Mouse (Mus musculus) neural tube, embryonic 13.5 days (tissue): ENCODE measurements at regions not wholly inside any gene's neighbourhood (a gene's known extent, or its start where the extent isn't known, plus 50 kb on each side); places are given as distances from the start of the nearest gene placed in this dataset.
A peak's percentile ranks its signal among the peaks of the same experiment; 100 is the strongest.

Source experiments
- ATAC-seq: fragments of 200-750 bp; cut with Nextera tagmentation; 2 replicates; pipeline ENCODE4 v1.8.0; 2017; ENCODE audit warnings: low read depth, mild to moderate bottlenecking, moderate TSS enrichment, moderate library complexity
- H3K27ac ChIP-seq: fragments of 300-500 bp; sonication (generic); replicated peaks from 2 replicates; pipeline ENCODE4 v1.5.1; 2015; ENCODE audit warnings: moderate library complexity, mild to moderate bottlenecking, inconsistent platforms
- H3K27me3 ChIP-seq: fragments of 300-500 bp; sonication (generic); 2 replicates; pipeline ENCODE4 v1.6.1; 2015; ENCODE audit warnings: mild to moderate bottlenecking, inconsistent platforms
- H3K36me3 ChIP-seq: fragments of 300-500 bp; sonication (generic); 2 replicates; pipeline ENCODE4 v1.6.1; 2015; ENCODE audit warnings: mild to moderate bottlenecking, inconsistent platforms
- H3K4me1 ChIP-seq: fragments of 300-500 bp; sonication (generic); replicated peaks from 2 replicates; pipeline ENCODE4 v1.6.1; 2015; ENCODE audit warnings: inconsistent platforms
- H3K4me2 ChIP-seq: fragments of 300-500 bp; sonication (generic); 2 replicates; pipeline ENCODE4 v1.6.1; 2015; ENCODE audit warnings: inconsistent platforms, mild to moderate bottlenecking, moderate library complexity
- H3K4me3 ChIP-seq: fragments of 300-500 bp; sonication (generic); 2 replicates; pipeline ENCODE4 v1.5.1; 2015; ENCODE audit warnings: mild to moderate bottlenecking, inconsistent platforms
- H3K9ac ChIP-seq: fragments of 300-500 bp; sonication (generic); 2 replicates; pipeline ENCODE4 v1.6.1; 2015; ENCODE audit warnings: moderate library complexity, mild to moderate bottlenecking, inconsistent platforms
- H3K9me3 ChIP-seq: fragments of 300-500 bp; sonication (generic); 2 replicates; pipeline ENCODE4 v1.6.1; 2016; ENCODE audit warnings: inconsistent platforms
- WGBS: fragments of 180-500 bp; shearing (Covaris S2); methylation state at CpG from one replicate; pipeline ENCODE4 v1.1.7; 2015; 5-methylcytosine and 5-hydroxymethylcytosine counted together

- H3K4me3 ChIP-seq = no peak overlapping the region
- 70% methylated on average over 6 of the region's 6 CpGs for WGBS
- no peaks in the 10 kb centered on the region for H3K27me3 ChIP-seq
- no peaks in the 10 kb centered on the region for H3K36me3 ChIP-seq
- no peak overlapping the region for H3K27ac ChIP-seq
- H3K9me3 ChIP-seq = no peaks in the 10 kb centered on the region
- no peak overlapping the region for H3K9ac ChIP-seq
- no peak for ATAC-seq
- peaks cover 18% of the 10 kb centered on the region for H3K4me1 ChIP-seq
- H3K4me2 ChIP-seq = no peak overlapping the region
Measured at GRCm38 (mm10) chr6:94805685-94806084, 105.7 kb upstream of the Lrig1 start.

DNA sequence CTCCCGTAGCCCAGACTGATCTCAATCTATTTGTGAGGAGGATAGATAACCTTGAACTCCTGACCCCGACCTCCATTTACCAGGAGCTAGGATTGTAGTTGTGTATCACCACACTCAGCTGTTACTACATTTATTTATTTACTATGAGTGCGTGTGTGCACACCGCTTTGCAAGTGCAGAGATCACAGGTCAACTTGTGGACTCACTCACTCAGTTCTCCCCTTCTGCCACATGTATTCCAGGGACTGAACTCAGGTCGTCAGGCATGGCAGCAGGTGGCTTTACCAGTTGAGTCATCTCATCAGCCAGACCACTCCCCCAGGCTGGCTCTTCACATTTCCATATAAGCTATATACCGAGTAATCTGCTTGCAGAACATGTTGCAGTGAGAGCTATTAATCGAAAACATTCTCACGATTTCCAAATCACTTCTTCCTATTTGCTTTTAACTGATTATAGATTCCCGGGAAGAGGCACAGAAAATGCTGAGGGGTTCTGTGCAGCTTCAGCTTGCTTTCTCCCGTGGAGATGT lies 104.4 kb upstream of the Lrig1 start:
- 80% methylated on average over 10 of the region's 10 CpGs for WGBS
- Histone ChIP-seq H3K9ac (no peak overlapping the region), H3K36me3 (no peaks in the 10 kb centered on the region), H3K9me3 (no peaks in the 10 kb centered on the region), H3K27ac (no peak overlapping the region), H3K4me3 (no peak overlapping the region), H3K4me1 (peaks cover 18% of the 10 kb centered on the region), H3K27me3 (no peaks in the 10 kb centered on the region), H3K4me2 (no peak overlapping the region)
- no peak for ATAC-seq

DNA sequence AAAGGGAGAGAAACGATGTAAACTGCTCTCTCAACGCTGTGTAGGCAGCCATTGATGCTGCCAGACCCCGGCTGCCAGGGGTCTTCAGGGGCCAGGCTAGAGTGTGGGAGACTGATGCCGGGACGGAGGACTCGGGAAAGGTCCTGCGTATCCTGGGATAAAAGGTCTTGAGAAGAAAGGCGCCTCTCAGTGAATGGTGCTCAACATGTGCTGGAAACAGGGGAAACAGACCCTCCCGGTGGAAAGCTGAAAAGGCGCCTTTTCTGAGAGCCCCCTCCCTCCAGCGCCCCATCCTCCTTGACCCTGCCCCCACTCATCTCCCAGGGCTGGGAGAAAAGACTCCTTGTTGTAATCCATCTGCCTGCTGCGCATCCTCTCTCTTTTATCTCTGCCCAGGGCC lies 101.1 kb upstream of the Lrig1 start:
- peak overlapping the region; percentile 37 for H3K4me2 ChIP-seq
- no peak overlapping the region for H3K4me3 ChIP-seq
- 7% methylated on average over 12 of the region's 12 CpGs for WGBS
- no peaks in the 10 kb centered on the region for H3K36me3 ChIP-seq
- peak overlapping the region; percentile 47; the same call in 1 of the 2 replicates for H3K9ac ChIP-seq
- no peaks in the 10 kb centered on the region for H3K9me3 ChIP-seq
- H3K27ac ChIP-seq = 0 out of 2 replicates have a peak overlapping the region, but pooled peaks have one; percentile 0
- H3K27me3 ChIP-seq = no peaks in the 10 kb centered on the region
- ATAC-seq = peak; percentile 56; the same call in 1 of the 2 replicates
- peaks cover 10% of the 10 kb centered on the region for H3K4me1 ChIP-seq

GRCm38 (mm10) chr6:94798545-94799211 lies 98.7 kb upstream of the Lrig1 start:
- WGBS = 84% methylated on average over 4 of the region's 4 CpGs
- no peak for ATAC-seq
- no peak overlapping the region for H3K4me3 ChIP-seq
- H3K9me3 ChIP-seq = no peaks in the 10 kb centered on the region
- H3K9ac ChIP-seq = no peak overlapping the region
- no peaks in the 10 kb centered on the region for H3K27me3 ChIP-seq
- H3K4me2 ChIP-seq = no peak overlapping the region
- H3K4me1 ChIP-seq = peaks cover 7% of the 10 kb centered on the region
- H3K36me3 ChIP-seq = no peaks in the 10 kb centered on the region
- H3K27ac ChIP-seq = no peak overlapping the region

GRCm38 (mm10) chr6:94795442-94795841 lies 95.5 kb upstream of the Lrig1 start:
- ATAC-seq = no peak
- 84% methylated on average over 4 of the region's 4 CpGs for WGBS
- H3K4me2 ChIP-seq = no peak overlapping the region
- H3K27ac ChIP-seq = no peak overlapping the region
- H3K9ac ChIP-seq = no peak overlapping the region
- no peaks in the 10 kb centered on the region for H3K4me1 ChIP-seq
- no peak overlapping the region for H3K4me3 ChIP-seq
- no peaks in the 10 kb centered on the region for H3K36me3 ChIP-seq
- H3K9me3 ChIP-seq = no peaks in the 10 kb centered on the region
- no peaks in the 10 kb centered on the region for H3K27me3 ChIP-seq

DNA sequence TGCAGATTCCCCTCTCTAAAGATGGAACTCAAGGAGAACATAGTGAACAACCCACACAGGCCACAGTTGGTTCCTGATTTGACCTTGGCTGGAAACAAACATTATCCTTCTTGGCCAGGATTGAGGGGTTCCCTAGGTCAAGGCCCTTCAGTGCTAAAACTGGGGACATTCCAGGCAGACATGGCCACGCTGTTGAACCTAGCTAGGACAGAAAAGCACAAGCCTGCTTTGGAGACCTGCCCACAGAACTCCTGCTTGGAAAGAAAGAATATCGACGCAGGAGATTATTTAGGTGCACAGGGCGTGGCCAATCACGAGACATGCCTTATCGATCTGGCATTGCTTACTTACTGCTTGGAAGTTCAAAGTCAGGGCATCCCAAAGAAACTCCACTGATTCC lies 93.6 kb upstream of the Lrig1 start:
- Histone ChIP-seq H3K27ac (no peak overlapping the region), H3K4me3 (no peak overlapping the region), H3K36me3 (no peaks in the 10 kb centered on the region), H3K4me1 (peaks cover 16% of the 10 kb centered on the region), H3K27me3 (no peaks in the 10 kb centered on the region), H3K4me2 (no peak overlapping the region), H3K9ac (no peak overlapping the region), H3K9me3 (no peaks in the 10 kb centered on the region)
- no peak for ATAC-seq
- WGBS = 91% methylated on average over 6 of the region's 6 CpGs

- Histone ChIP-seq H3K4me1 (peaks cover 21% of the 10 kb centered on the region), H3K36me3 (no peaks in the 10 kb centered on the region), H3K4me2 (no peak overlapping the region), H3K27me3 (no peaks in the 10 kb centered on the region), H3K9me3 (no peaks in the 10 kb centered on the region), H3K9ac (no peak overlapping the region), H3K27ac (no peak overlapping the region), H3K4me3 (no peak overlapping the region)
- WGBS = 84% methylated on average over 4 of the region's 4 CpGs
- no peak for ATAC-seq
Measured at GRCm38 (mm10) chr6:94792312-94792711, 92.4 kb upstream of the Lrig1 start.

DNA sequence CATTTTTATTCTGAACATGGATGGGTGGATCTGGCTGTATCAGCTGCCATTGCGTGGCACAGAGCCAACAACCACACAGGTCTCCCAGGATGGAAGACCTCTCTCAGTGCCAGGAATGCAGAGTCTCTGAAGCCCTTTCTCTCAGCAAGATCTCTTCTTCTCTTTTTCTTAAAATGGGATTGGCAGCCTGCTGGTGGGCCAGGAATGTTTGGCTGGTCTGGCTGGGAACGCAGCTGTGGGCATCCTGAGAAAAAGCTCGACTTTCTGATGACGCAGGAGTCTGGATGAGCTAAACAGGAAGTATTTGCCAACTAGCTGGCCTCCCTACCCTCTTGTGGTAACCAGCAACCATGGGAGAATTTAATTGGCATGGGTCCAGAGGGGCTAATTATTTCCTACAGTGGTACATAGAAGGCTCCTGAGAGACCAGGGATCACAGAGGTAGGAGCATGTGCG lies 89.4 kb upstream of the Lrig1 start:
- no peak overlapping the region for H3K4me3 ChIP-seq
- no peaks in the 10 kb centered on the region for H3K9me3 ChIP-seq
- H3K36me3 ChIP-seq = no peaks in the 10 kb centered on the region
- no peak overlapping the region for H3K9ac ChIP-seq
- peak; percentile 82 for ATAC-seq
- H3K27me3 ChIP-seq = no peaks in the 10 kb centered on the region
- H3K27ac ChIP-seq = no peak overlapping the region
- WGBS = 57% methylated on average over 5 of the region's 5 CpGs
- H3K4me2 ChIP-seq = no peak overlapping the region
- peaks cover 21% of the 10 kb centered on the region for H3K4me1 ChIP-seq

DNA sequence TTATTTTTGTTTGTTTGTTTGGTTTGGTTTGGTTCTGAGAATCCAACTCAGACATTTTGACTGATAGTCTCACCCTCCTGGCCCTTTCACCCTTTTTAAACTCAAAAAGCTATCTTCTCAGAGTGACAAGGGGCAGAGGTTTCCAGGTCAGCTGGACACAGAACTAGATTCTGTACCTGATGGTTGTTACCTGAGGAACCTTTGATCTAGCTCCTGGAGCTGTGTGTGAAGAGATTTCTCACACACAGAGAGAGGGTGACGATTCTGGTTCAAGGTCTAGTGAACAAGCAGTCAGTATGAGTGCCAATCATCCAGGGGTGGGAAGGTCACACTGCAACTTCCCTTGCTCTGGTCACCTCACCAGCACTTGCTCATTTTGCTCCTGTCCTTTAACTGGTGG lies 83.5 kb upstream of the Lrig1 start:
- Histone ChIP-seq H3K9me3 (no peaks in the 10 kb centered on the region), H3K4me2 (no peak overlapping the region), H3K27ac (no peak overlapping the region), H3K4me3 (no peak overlapping the region), H3K36me3 (no peaks in the 10 kb centered on the region), H3K27me3 (no peaks in the 10 kb centered on the region), H3K4me1 (peaks cover 4% of the 10 kb centered on the region; the same call in 1 of the 2 replicates), H3K9ac (no peak overlapping the region)
- 83% methylated on average over 1 of the region's 1 CpGs for WGBS
- ATAC-seq = no peak

DNA sequence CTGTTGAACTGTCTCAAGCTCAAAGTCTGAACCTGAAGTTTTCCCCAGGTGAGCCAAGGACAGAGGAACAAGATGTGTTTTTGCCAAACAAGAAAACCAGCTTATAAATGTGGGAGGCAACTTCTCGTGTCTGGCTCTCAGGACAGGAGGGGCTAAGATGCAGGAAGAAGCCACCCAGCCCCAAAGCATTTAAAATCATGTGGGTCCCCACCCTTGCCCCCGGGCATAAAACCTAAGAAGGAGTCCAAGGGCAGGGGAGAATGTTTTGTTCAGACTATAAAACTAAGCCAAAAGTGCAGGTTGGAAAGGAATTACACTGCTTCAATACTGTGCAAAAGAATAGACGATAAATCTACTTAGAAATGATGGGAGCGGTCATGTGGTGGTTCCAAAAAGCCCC lies 80.7 kb upstream of the Lrig1 start:
- no peaks in the 10 kb centered on the region for H3K4me1 ChIP-seq
- WGBS = 89% methylated on average over 4 of the region's 4 CpGs
- no peak overlapping the region for H3K27ac ChIP-seq
- ATAC-seq = no peak
- no peak overlapping the region for H3K4me3 ChIP-seq
- no peaks in the 10 kb centered on the region for H3K9me3 ChIP-seq
- no peak overlapping the region for H3K4me2 ChIP-seq
- no peaks in the 10 kb centered on the region for H3K27me3 ChIP-seq
- H3K9ac ChIP-seq = no peak overlapping the region
- no peaks in the 10 kb centered on the region for H3K36me3 ChIP-seq

- ATAC-seq = no peak
- 80% methylated on average over 7 of the region's 7 CpGs for WGBS
- H3K4me3 ChIP-seq = no peak overlapping the region
Measured at GRCm38 (mm10) chr6:94779854-94780253, 79.9 kb upstream of the Lrig1 start.

DNA sequence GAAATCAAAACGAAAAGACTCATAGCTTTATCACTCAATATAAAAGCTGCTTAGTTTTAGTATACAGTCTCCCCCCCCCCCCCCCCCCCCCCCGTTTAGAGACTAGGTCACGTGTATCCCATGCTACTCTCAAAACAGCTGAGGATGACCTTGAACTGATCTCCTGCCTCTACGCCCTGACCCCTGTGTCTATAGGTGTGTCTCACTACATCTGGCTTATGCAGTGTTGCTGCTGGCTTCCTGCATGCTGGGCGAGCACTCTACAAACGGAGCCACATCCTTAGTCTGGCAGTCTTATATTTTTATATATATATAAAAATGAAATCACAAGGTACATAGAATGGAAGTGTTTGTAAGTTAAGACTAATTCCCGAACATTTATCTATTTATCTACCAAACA lies 79.3 kb upstream of the Lrig1 start:
- H3K9me3 ChIP-seq = no peaks in the 10 kb centered on the region
- 80% methylated on average over 7 of the region's 7 CpGs for WGBS
- H3K4me3 ChIP-seq = no peak overlapping the region
- no peak overlapping the region for H3K9ac ChIP-seq
- H3K4me2 ChIP-seq = no peak overlapping the region
- no peaks in the 10 kb centered on the region for H3K27me3 ChIP-seq
- no peaks in the 10 kb centered on the region for H3K36me3 ChIP-seq
- H3K4me1 ChIP-seq = peaks cover 6% of the 10 kb centered on the region
- no peak for ATAC-seq
- no peak overlapping the region for H3K27ac ChIP-seq

More at GRCm38 (mm10) chr6:94779854-94780253, 79.9 kb upstream of the Lrig1 start:
- Histone ChIP-seq H3K27ac (no peak overlapping the region), H3K4me1 (no peaks in the 10 kb centered on the region), H3K9me3 (no peaks in the 10 kb centered on the region), H3K9ac (no peak overlapping the region), H3K4me2 (no peak overlapping the region), H3K36me3 (no peaks in the 10 kb centered on the region), H3K27me3 (no peaks in the 10 kb centered on the region)

GRCm38 (mm10) chr6:94778797-94779196 lies 78.8 kb upstream of the Lrig1 start:
- H3K4me2 ChIP-seq = no peak overlapping the region
- no peaks in the 10 kb centered on the region for H3K9me3 ChIP-seq
- peaks cover 10% of the 10 kb centered on the region for H3K4me1 ChIP-seq
- 72% methylated on average over 1 of the region's 1 CpGs for WGBS
- no peak overlapping the region for H3K4me3 ChIP-seq
- H3K27ac ChIP-seq = no peak overlapping the region
- no peak overlapping the region for H3K9ac ChIP-seq
- H3K27me3 ChIP-seq = no peaks in the 10 kb centered on the region
- no peaks in the 10 kb centered on the region for H3K36me3 ChIP-seq
- ATAC-seq = no peak
